Mouse (Mus musculus) lung, embryonic 16.5 days (tissue): ENCODE results near the gene Fbxo4. TPM values are rescaled to one million over a fixed set of nuclear protein-coding genes. Genes with fewer than 3 reads are reported as not detected.

ENCODE experiments used
- ATAC-seq: fragments of 200-750 bp; cut with Nextera tagmentation; 2 replicates; pipeline ENCODE4 v1.8.0; 2017; ENCODE audit warnings: low read depth, mild to moderate bottlenecking, moderate library complexity
- H3K27ac ChIP-seq: fragments of 300-500 bp; sonication (generic); 2 replicates; pipeline ENCODE4 v1.5.1; 2014; ENCODE audit warnings: mild to moderate bottlenecking, control low read depth, low read length
- H3K27me3 ChIP-seq: fragments of 300-500 bp; sonication (generic); 2 replicates; pipeline ENCODE4 v1.6.1; 2014; ENCODE audit warnings: low read depth, low read length, mixed read lengths; ENCODE audit not compliant: control insufficient read depth, insufficient read depth
- H3K36me3 ChIP-seq: fragments of 300-500 bp; sonication (generic); 2 replicates; pipeline ENCODE4 v1.6.1; 2014; ENCODE audit warnings: low read length; ENCODE audit not compliant: control insufficient read depth, insufficient read depth
- H3K4me1 ChIP-seq: fragments of 300-500 bp; sonication (generic); replicated peaks from 2 replicates; pipeline ENCODE4 v1.6.1; 2014; ENCODE audit warnings: low read length, mixed read lengths; ENCODE audit not compliant: control insufficient read depth, insufficient read depth
- H3K4me2 ChIP-seq: fragments of 300-500 bp; sonication (generic); 2 replicates; pipeline ENCODE4 v1.6.1; 2014; ENCODE audit warnings: low read depth, low read length, control low read depth
- H3K4me3 ChIP-seq: fragments of 300-500 bp; sonication (generic); 2 replicates; pipeline ENCODE4 v1.5.1; 2014; ENCODE audit warnings: mild to moderate bottlenecking, low read length, control low read depth
- H3K9ac ChIP-seq: fragments of 300-500 bp; sonication (generic); 2 replicates; pipeline ENCODE4 v1.6.1; 2014; ENCODE audit warnings: low read length, control low read depth
- H3K9me3 ChIP-seq: fragments of 300-500 bp; sonication (generic); 2 replicates; pipeline ENCODE4 v1.6.1; 2016; ENCODE audit warnings: low read length; ENCODE audit not compliant: control insufficient read depth
- WGBS: fragments of 180-500 bp; shearing (Covaris S2); extraction: QIAGEN DNeasy Blood & Tissue Kit; methylation state at CpG from one replicate; pipeline ENCODE4 v1.1.7; 2014; 5-methylcytosine and 5-hydroxymethylcytosine counted together
- polyA plus RNA-seq: library from polyadenylated mRNA; unstranded; fragments of >200 nt; fragmentation: Nextera tagmentation; extraction: Ambion mirVana; gene quantifications from 2 replicates; pipeline ENCODE4 v1.2.1, GENCODE M21; 2015

Gene Fbxo4
- polyA plus RNA-seq, 1 experiment from 2014 or later, result 13.2 TPM

- Histone ChIP-seq H3K4me3 (no peak overlapping the region), H3K4me1 (peaks cover 21% of the 10 kb centered on the region), H3K27me3 (no peaks in the 10 kb centered on the region), H3K4me2 (no peak overlapping the region), H3K27ac (peak overlapping the region; percentile 61), H3K36me3 (no peaks in the 10 kb centered on the region), H3K9ac (no peak overlapping the region), H3K9me3 (no peaks in the 10 kb centered on the region)
- no peak for ATAC-seq
- 63% methylated on average over 2 of the region's 2 CpGs for WGBS
These were observed 44.4 kb upstream of the Fbxo4 start for GRCm38 (mm10) chr15:4023747-4024146.

DNA sequence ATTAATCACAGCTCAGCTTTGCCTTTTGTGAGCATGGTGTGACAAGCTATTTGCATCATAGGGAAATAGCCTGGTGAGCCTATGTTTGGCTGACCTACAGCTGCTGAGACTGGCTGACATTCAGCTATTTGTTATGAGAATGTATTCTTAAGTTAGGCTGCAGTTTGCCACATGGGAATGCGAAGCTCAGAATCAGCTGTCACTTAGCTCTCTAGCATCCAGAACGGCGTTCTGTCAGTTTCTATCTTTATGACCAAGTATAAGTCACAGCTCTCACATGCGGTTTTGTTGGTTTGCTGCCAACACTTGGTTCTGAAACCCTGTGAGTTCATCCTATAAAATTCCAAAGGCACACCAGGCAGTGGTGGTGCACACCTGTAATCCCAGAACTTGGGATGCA is 41.3 kb upstream of the Fbxo4 start:
- no peak overlapping the region for H3K9ac ChIP-seq
- peaks cover 6% of the 10 kb centered on the region for H3K4me1 ChIP-seq
- no peaks in the 10 kb centered on the region for H3K36me3 ChIP-seq
- no peaks in the 10 kb centered on the region for H3K9me3 ChIP-seq
- peak; percentile 37; the same call in 1 of the 2 replicates for ATAC-seq
- H3K4me3 ChIP-seq, result no peak overlapping the region
- no peak overlapping the region for H3K4me2 ChIP-seq
- H3K27me3 ChIP-seq, result no peaks in the 10 kb centered on the region
- H3K27ac ChIP-seq, result no peak overlapping the region
- 49% methylated on average over 4 of the region's 4 CpGs for WGBS

DNA sequence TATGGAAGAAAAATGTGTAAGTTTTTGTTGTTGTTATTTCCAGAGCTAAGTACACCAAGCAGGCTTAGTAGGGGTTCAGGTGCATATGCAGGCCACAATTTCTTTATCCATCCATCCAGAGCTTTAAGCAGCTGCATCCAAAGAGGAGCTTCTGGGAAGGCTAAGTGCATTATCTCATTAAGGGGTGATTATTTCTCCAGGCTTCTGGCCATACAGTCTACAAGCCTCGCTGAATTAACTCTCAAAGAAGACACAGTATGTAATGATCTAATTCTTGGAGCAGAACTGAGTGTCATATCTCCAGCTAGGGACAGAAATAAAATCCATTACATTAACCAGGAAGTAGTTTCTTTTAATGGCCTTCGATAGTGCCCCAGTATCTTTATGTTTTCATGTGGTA is 34.5 kb upstream of the Fbxo4 start:
- Histone ChIP-seq H3K27ac (no peak overlapping the region), H3K9me3 (no peaks in the 10 kb centered on the region), H3K36me3 (no peaks in the 10 kb centered on the region), H3K9ac (no peak overlapping the region), H3K4me2 (no peak overlapping the region), H3K27me3 (no peaks in the 10 kb centered on the region), H3K4me1 (no peaks in the 10 kb centered on the region), H3K4me3 (no peak overlapping the region)
- no peak for ATAC-seq
- 76% methylated on average over 2 of the region's 2 CpGs for WGBS

GRCm38 (mm10) chr15:4000536-4000935 is 21.2 kb upstream of the Fbxo4 start:
- no peak overlapping the region for H3K4me2 ChIP-seq
- 77% methylated on average over 2 of the region's 2 CpGs for WGBS
- H3K4me3 ChIP-seq, result no peak overlapping the region

DNA sequence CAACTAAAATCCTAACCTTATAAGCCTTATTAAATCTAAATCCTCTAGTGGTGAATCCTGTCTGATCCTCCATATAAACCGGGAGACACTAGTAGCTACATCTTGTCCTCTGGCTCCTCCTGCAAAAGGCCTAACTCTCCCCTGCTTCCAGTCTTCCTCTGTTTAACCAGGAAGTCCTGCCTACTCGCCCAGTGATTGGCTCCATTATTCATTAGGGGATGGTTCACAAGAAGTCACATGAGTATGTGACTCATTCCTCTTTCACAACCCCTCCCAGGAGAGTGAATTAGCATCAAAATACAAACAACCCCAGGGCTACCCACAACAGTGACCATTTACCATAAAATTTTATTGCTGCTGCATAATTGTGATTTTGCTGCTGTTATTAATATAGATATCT is 19.8 kb upstream of the Fbxo4 start:
- Histone ChIP-seq H3K4me1 (peaks cover 7% of the 10 kb centered on the region; the same call in 1 of the 2 replicates), H3K9me3 (no peaks in the 10 kb centered on the region), H3K36me3 (no peaks in the 10 kb centered on the region), H3K9ac (no peak overlapping the region), H3K27ac (no peak overlapping the region), H3K4me2 (no peak overlapping the region), H3K27me3 (no peaks in the 10 kb centered on the region), H3K4me3 (no peak overlapping the region)
- WGBS, result 71% methylated on average over 2 of the region's 2 CpGs
- ATAC-seq, result no peak

More at GRCm38 (mm10) chr15:4000536-4000935, 21.2 kb upstream of the Fbxo4 start:
- no peak overlapping the region for H3K27ac ChIP-seq
- H3K9me3 ChIP-seq, result peaks cover 4% of the 10 kb centered on the region
- no peaks in the 10 kb centered on the region for H3K36me3 ChIP-seq
- no peak overlapping the region for H3K9ac ChIP-seq
- 0 out of 2 replicates have a peak, but pooled peaks cover 3% of the 10 kb centered on the region for H3K4me1 ChIP-seq
- no peaks in the 10 kb centered on the region for H3K27me3 ChIP-seq
- ATAC-seq, result no peak

DNA sequence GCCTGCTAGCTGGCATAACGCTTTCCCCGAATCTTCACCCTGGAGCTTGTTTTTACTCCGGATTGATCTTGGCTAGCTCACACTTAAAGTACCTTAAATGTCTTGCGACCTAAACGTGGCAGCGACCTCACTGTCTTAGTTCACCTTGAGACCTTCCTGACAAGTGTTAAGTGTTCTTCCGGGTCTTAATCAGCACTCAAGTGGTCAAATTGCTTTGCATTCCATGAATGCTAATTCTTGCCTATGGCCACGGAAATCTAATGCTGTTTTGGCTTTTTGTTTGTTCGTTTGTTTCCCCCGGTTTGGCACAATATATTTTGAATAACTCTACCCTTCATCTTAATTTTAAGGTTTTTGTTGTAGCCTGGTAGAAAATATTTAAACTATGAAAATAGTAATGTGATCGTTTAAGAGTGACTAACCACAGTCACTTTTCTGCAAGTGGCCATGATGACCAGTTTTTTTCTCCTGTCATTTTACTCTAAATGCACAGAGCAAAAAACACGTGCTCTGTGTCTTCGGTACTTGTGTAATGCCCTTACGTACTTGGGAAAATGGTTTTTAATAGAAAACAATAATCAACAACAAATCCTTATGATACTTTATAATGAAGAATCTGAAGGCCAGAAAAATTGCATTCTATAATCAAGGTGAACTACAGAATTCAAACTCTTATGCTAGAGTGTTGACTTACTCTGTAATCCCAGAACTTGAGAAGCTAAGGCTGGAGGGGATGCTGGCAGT is 17.1 kb upstream of the Fbxo4 start:
- peak overlapping the region; percentile 92 for H3K27ac ChIP-seq
- WGBS, result 15% methylated on average over 14 of the region's 14 CpGs
- no peak for ATAC-seq

DNA sequence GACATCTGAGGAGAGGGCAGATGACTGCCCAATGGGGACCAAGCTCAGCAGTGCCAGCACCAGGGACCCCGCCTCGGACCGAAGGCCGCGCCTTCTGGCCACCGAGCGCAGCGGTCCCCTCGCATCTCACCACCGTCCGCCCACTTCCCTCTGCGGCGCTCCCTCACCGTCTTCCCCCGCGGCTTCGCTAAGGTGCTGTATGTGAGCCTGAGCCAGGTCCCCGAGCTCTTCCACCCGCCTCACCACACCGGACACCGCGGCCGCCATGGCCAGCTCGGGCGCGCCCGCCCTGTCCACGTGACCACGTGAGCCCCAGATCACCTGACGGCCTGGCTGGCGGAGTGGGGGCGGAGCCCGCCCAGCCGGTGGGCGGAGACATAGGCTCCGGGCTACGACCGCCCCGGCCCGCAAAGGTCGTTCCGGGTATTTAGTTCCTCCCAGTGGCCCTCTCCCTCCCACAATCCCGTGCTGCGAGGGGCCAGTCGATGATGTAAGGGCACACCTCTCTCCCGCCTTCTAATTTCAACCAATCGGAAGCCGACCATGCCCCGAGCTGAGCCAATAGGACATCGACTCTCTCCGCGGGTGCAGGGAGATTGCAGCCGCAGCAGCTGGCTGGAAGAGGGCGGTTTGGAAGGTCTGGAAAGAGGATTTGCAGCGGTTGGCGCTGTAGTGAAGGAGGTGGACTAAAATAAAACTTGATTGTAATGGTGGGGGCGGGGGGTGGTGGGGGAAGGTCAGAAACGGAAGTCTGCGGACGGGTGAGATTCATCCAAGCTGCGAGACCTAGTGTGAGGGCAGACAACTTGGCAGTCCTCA is 16.3 kb upstream of the Fbxo4 start, which contains the start of gene AW549877:
Gene AW549877, minus strand, starts transcription at position 297 of the 819 bp plus-strand sequence.
- Histone ChIP-seq H3K27ac (peak within 1 kb of the TSS; percentile 97), H3K9ac (peak within 1 kb of the TSS; percentile 92), H3K36me3 (peaks cover 9% of the 10 kb centered on the region; the same call in 1 of the 2 replicates), H3K4me3 (peak within 1 kb of the TSS; percentile 88), H3K27me3 (no peaks in the 10 kb centered on the region), H3K4me2 (peak within 1 kb of the TSS; percentile 81), H3K4me1 (peaks cover 7% of the 10 kb centered on the region; the same call in 1 of the 2 replicates), H3K9me3 (no peaks in the 10 kb centered on the region)
- under 1% methylated on average over 61 of the region's 61 CpGs for WGBS
- peak; percentile 99 for ATAC-seq

More for the DNA sequence above, 17.1 kb upstream of the Fbxo4 start:
- Histone ChIP-seq H3K4me1 (peaks cover 7% of the 10 kb centered on the region; the same call in 1 of the 2 replicates), H3K9me3 (no peaks in the 10 kb centered on the region), H3K4me2 (peak overlapping the region; percentile 81), H3K36me3 (peaks cover 7% of the 10 kb centered on the region; the same call in 1 of the 2 replicates), H3K9ac (peak overlapping the region; percentile 71), H3K27me3 (no peaks in the 10 kb centered on the region), H3K4me3 (peak overlapping the region; percentile 88)

GRCm38 (mm10) chr15:3994852-3995447 is 15.6 kb upstream of the Fbxo4 start:
- Histone ChIP-seq H3K9ac (peak overlapping the region; percentile 92), H3K36me3 (peaks cover 15% of the 10 kb centered on the region), H3K27ac (peak overlapping the region; percentile 97), H3K9me3 (no peaks in the 10 kb centered on the region), H3K4me1 (peaks cover 7% of the 10 kb centered on the region; the same call in 1 of the 2 replicates), H3K27me3 (no peaks in the 10 kb centered on the region), H3K4me3 (peak overlapping the region; percentile 88), H3K4me2 (peak overlapping the region; percentile 50)
- no peak for ATAC-seq
- WGBS, result 21% methylated on average over 14 of the region's 14 CpGs

DNA sequence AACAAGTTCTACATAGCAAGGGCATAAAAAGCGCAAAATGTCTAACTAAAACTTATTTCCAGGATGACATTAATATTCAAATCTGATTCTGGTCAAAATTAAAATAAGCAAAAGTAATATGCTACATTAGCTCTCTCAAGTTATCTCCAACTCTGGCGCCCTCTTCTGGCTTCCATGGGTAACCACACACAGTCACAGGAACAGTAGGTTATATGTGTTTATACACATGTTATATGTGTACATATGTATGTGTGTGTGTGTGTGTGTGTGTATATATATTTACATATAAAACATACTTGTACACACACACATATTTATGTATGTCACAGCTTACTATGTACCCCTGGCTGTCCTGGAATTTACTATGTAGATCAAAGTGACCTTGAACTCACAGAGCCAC is 8.6 kb upstream of the Fbxo4 start:
- no peaks in the 10 kb centered on the region for H3K9me3 ChIP-seq
- WGBS, result 59% methylated on average over 2 of the region's 2 CpGs
- H3K36me3 ChIP-seq, result peaks cover 41% of the 10 kb centered on the region
- no peak for ATAC-seq
- H3K9ac ChIP-seq, result no peak overlapping the region
- H3K27me3 ChIP-seq, result no peaks in the 10 kb centered on the region
- no peak overlapping the region for H3K27ac ChIP-seq
- no peak overlapping the region for H3K4me3 ChIP-seq
- no peaks in the 10 kb centered on the region for H3K4me1 ChIP-seq
- no peak overlapping the region for H3K4me2 ChIP-seq
